In genomic region chr7:109719286-109719685, GRCm38 (mm10) we compare ENCODE assay signal across 7 mouse cellular contexts. TPM values are rescaled to one million over a fixed set of nuclear protein-coding genes. Genes with fewer than 3 reads are reported as not detected.
DNase-seq lines count a peak whose midpoint lies in the region.

No protein-coding gene starts in this region.

- intact Hi-C loops in heart, postnatal 10 days (cut with DNase I): loop anchor here (2.0 kb wide), 1 partner anchor 190 kb away; no protein-coding TSS in a partner anchor
- intact Hi-C loops in heart, postnatal 25 days (cut with DNase I): no loop called here
- intact Hi-C loops in left cerebral cortex, postnatal 25 days (cut with DNase I): loop anchor here (2.0 kb wide), 1 partner anchor 190 kb away; no protein-coding TSS in a partner anchor

- peak; percentile 52 to 65 for DNase-seq in heart, postnatal 10 days
- DNase-seq in heart, postnatal 25 days (ENCODE audit: low spot score): no peak
- DNase-seq in right cerebral cortex, adult 2 months (ENCODE audit: low spot score in 2 of 2): peak; percentile 49 to 58
- no peak for DNase-seq in right cerebral cortex, postnatal 36 days (ENCODE audit: low spot score in 2 of 2)
- peak; percentile 34 for DNase-seq in c-Kit-positive CD71-positive TER-119-negative erythroid progenitor cells, embryonic 14.5 days (ENCODE audit: low read depth)
- DNase-seq in left cerebral cortex, postnatal 25 days (ENCODE audit: low spot score in 2 of 2): peak; percentile 45 to 56
- DNase-seq in spleen, postnatal 14 days (ENCODE audit: low spot score in 2 of 2): no peak

RNA-seq across cellular contexts. Expression of gene BC051019, which starts 4.4 kb away (rescaled TPM):
- total RNA-seq in heart, postnatal 10 days (2021): not detected
- not detected for total RNA-seq in heart, postnatal 25 days (2021)
- not detected for total RNA-seq in left cerebral cortex, postnatal 25 days (2021)

RNA-seq across cellular contexts. Expression of gene Ascl3, which starts 12.2 kb away (rescaled TPM):
- not detected for total RNA-seq in heart, postnatal 10 days (2021)
- not detected for total RNA-seq in heart, postnatal 25 days (2021)
- total RNA-seq in left cerebral cortex, postnatal 25 days (2021): not detected

RNA-seq across cellular contexts. Expression of gene Akip1, which starts 15.8 kb away (rescaled TPM):
- 10 to 100 TPM; 18.1 to 18.8 TPM for total RNA-seq in heart, postnatal 10 days (2021)
- total RNA-seq in heart, postnatal 25 days (2021): 10 to 100 TPM; 12.7 to 12.8 TPM
- 1 to 10 TPM; 3.8 to 6.0 TPM for total RNA-seq in left cerebral cortex, postnatal 25 days (2021)

RNA-seq across cellular contexts. Expression of gene St5, which starts 15.9 kb away (rescaled TPM):
- 10 to 100 TPM; 52.6 to 58.4 TPM for total RNA-seq in heart, postnatal 10 days (2021)
- total RNA-seq in heart, postnatal 25 days (2021): 10 to 100 TPM; 28.0 to 30.2 TPM
- total RNA-seq in left cerebral cortex, postnatal 25 days (2021): 10 to 100 TPM; 14.1 to 15.1 TPM

RNA-seq across cellular contexts. Expression of gene Tmem9b, which starts 33.4 kb away (rescaled TPM):
- 10 to 100 TPM; 36.7 to 37.7 TPM for total RNA-seq in heart, postnatal 10 days (2021)
- total RNA-seq in heart, postnatal 25 days (2021): 10 to 100 TPM; 28.5 to 31.3 TPM
- 10 to 100 TPM; 91.0 to 95.4 TPM for total RNA-seq in left cerebral cortex, postnatal 25 days (2021)

Comparison
In these comparisons a context has a peak if more than half of its experiments do, and no peak if none do; other contexts are left out.
1. DNase-seq: peak in heart, postnatal 10 days (2 of 2), right cerebral cortex, adult 2 months (2 of 2), c-Kit-positive CD71-positive TER-119-negative erythroid progenitor cells, embryonic 14.5 days (single experiment) and left cerebral cortex, postnatal 25 days (2 of 2); none in heart, postnatal 25 days (single experiment), right cerebral cortex, postnatal 36 days (0 of 2) and spleen, postnatal 14 days (0 of 2).